Mouse (Mus musculus): Measurements from ENCODE around the gene Dlg2.

DNA sequence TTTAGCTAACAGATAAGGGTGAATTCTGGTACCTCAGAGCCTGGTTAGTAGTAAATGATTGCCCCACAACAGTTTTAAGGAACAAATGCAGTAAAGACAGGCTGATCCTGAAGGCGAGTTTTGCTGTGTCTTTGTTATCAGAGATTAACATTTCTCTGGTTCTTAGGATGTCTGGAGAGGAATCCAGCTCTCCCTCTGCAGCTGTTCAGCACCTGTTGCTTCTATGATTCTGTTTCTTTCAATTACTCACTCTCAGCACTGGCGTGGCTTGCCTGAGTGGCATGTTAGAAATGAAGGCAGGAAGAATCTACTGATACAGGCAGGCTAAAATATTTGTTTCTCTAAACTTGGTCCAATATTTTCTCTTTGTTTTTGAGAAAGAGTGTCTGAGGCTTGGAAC lies 133.3 kb downstream of the Dlg2 start:
- no peak for TF ChIP-seq POLR2A (IDR thresholded peaks at IDR 0.05; ENCODE audit: borderline replicate concordance, low read depth, low read length)
- TF ChIP-seq CTCF (IDR thresholded peaks at IDR 0.05; ENCODE audit: low read depth, low read length) = no peak

Measured in bone marrow macrophage, adult 2 months (primary cell).